Mouse (Mus musculus) intestine, embryonic 15.5 days (tissue): ENCODE measurements around the gene Nyap1. TPM values are rescaled to one million over a fixed set of nuclear protein-coding genes. Genes with fewer than 3 reads are reported as not detected.
"Not testable (repeated sequence)": the region's sequence is repeated elsewhere in the genome, so short reads cannot be mapped to it uniquely, and the experiment has no call there.

Experiments used
- ATAC-seq: fragments of 200-750 bp; cut with Nextera tagmentation; 2 replicates; pipeline ENCODE4 v1.8.0; 2017; ENCODE audit warnings: moderate TSS enrichment, moderate library complexity
- H3K27ac ChIP-seq: fragments of 300-500 bp; sonication (generic); 2 replicates; pipeline ENCODE4 v1.5.1; 2015; ENCODE audit warnings: mild to moderate bottlenecking, inconsistent platforms
- H3K27me3 ChIP-seq: fragments of 300-500 bp; sonication (generic); replicated peaks from 2 replicates; pipeline ENCODE4 v1.6.1; 2015; ENCODE audit warnings: inconsistent platforms
- H3K36me3 ChIP-seq: fragments of 300-500 bp; sonication (generic); 2 replicates; pipeline ENCODE4 v1.6.1; 2015; ENCODE audit warnings: inconsistent platforms
- H3K4me1 ChIP-seq: fragments of 300-500 bp; sonication (generic); replicated peaks from 2 replicates; pipeline ENCODE4 v1.6.1; 2015; ENCODE audit warnings: inconsistent platforms
- H3K4me2 ChIP-seq: fragments of 300-500 bp; sonication (generic); replicated peaks from 2 replicates; pipeline ENCODE4 v1.6.1; 2015; ENCODE audit warnings: mild to moderate bottlenecking, inconsistent platforms
- H3K4me3 ChIP-seq: fragments of 300-500 bp; sonication (generic); replicated peaks from 2 replicates; pipeline ENCODE4 v1.5.1; 2015; ENCODE audit warnings: inconsistent platforms
- H3K9ac ChIP-seq: fragments of 300-500 bp; sonication (generic); 2 replicates; pipeline ENCODE4 v1.6.1; 2015; ENCODE audit warnings: inconsistent platforms
- H3K9me3 ChIP-seq: fragments of 300-500 bp; sonication (generic); 2 replicates; pipeline ENCODE4 v1.6.1; 2016; ENCODE audit warnings: inconsistent platforms
- WGBS: fragments of 180-500 bp; shearing (Covaris S2); methylation state at CpG from one replicate; pipeline ENCODE4 v1.1.7; 2015; 5-methylcytosine and 5-hydroxymethylcytosine counted together
- polyA plus RNA-seq: library from polyadenylated mRNA; unstranded; fragments of >200 nt; fragmentation: Nextera tagmentation; extraction: Ambion mirVana; gene quantifications from 2 replicates; pipeline ENCODE4 v1.2.1, GENCODE M21; 2015

The Nyap1 gene
- polyA plus RNA-seq, 1 experiment from 2014 or later, result 2.3 TPM

- Histone ChIP-seq H3K4me3 (no peak overlapping the region), H3K27me3 (no peaks in the 10 kb centered on the region), H3K27ac (no peak overlapping the region), H3K9me3 (no peaks in the 10 kb centered on the region), H3K4me1 (peaks cover 7% of the 10 kb centered on the region), H3K36me3 (peaks cover 31% of the 10 kb centered on the region), H3K4me2 (no peak overlapping the region), H3K9ac (no peak overlapping the region)
- no peak for ATAC-seq
- WGBS, result 93% methylated on average over 19 of the region's 19 CpGs
These were observed 17.6 kb upstream of the Nyap1 start for GRCm38 (mm10) chr5:137758921-137759534.

DNA sequence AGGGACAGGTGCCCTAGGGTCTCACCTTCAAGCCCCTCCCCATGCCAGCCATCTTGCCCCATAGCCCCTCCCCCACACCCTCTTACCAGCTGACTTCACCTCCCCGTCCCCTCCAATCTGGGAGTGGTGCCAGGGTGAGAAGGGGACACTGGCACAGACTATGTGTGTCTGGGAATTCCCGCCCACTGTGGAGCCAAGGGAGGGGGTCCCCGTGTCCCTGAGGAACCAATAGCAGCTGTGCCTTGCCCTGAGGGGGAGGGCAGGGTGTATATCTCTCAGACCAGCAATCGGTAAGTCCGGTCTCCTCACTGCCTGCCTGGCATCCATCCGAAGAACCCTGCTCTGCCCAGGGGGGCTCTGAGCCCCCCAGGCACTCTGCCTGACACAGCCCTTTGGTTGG, 16.5 kb upstream of the Nyap1 start:
- peaks cover 37% of the 10 kb centered on the region for H3K36me3 ChIP-seq
- ATAC-seq, result no peak

DNA sequence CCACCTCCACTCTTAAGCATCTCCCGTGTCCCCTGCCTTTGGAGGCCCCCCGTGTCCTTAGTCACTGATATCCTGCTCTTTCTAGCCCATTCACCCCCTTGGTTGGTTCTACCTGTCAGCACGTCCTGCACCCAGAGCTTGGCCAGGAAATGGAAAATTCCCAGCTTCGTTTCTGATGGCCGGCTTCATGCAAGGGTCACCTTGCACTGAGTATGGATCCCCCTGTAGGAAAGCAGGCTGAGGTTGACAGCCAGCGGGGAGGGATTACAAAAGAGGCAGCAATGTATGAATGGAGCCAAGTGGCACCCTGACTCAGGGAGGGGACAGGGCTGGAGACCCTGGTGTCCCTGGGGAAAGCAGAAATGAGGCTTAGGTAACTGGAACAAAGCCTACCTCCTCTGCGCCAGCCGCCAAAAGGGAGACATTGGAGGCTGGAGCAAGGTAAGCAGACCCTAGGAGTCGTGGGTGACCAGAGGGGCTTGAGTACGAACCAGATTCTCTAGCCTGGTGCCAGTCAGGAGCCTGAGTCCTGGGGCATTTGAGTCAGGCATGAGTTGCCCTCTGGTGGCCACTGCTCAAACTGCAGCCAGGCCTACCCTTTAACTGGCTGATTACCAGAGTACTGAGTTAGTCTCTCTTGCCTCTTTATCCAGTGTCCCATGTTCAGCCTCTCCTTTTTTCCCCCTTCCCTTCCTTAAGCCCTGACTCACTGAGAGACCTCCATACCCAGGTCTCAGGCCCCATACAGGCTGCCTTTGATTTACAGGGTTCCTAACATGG, 15.7 kb upstream of the Nyap1 start:
- ATAC-seq, result peak; percentile 57
- no peaks in the 10 kb centered on the region for H3K27me3 ChIP-seq
- no peak overlapping the region for H3K27ac ChIP-seq
- no peak overlapping the region for H3K9ac ChIP-seq
- H3K4me2 ChIP-seq, result no peak overlapping the region
- no peaks in the 10 kb centered on the region for H3K9me3 ChIP-seq
- no peak overlapping the region for H3K4me3 ChIP-seq
- H3K4me1 ChIP-seq, result peaks cover 14% of the 10 kb centered on the region
- WGBS, result 45% methylated on average over 10 of the region's 10 CpGs
- H3K36me3 ChIP-seq, result peaks cover 44% of the 10 kb centered on the region

More for the DNA sequence above, 16.5 kb upstream of the Nyap1 start:
- H3K27me3 ChIP-seq, result no peaks in the 10 kb centered on the region
- H3K9me3 ChIP-seq, result no peaks in the 10 kb centered on the region
- H3K9ac ChIP-seq, result no peak overlapping the region
- H3K4me1 ChIP-seq, result peaks cover 12% of the 10 kb centered on the region
- H3K27ac ChIP-seq, result no peak overlapping the region
- H3K4me3 ChIP-seq, result no peak overlapping the region
- WGBS, result 81% methylated on average over 6 of the region's 6 CpGs
- no peak overlapping the region for H3K4me2 ChIP-seq

- H3K9me3 ChIP-seq, result no peaks in the 10 kb centered on the region
- peaks cover 14% of the 10 kb centered on the region for H3K4me1 ChIP-seq
- no peak overlapping the region for H3K9ac ChIP-seq
- H3K27ac ChIP-seq, result no peak overlapping the region
- ATAC-seq, result no peak
- H3K4me2 ChIP-seq, result no peak overlapping the region
- H3K27me3 ChIP-seq, result no peaks in the 10 kb centered on the region
- peaks cover 53% of the 10 kb centered on the region for H3K36me3 ChIP-seq
- H3K4me3 ChIP-seq, result no peak overlapping the region
- WGBS, result 79% methylated on average over 3 of the region's 3 CpGs
These were observed 14.7 kb upstream of the Nyap1 start for GRCm38 (mm10) chr5:137756106-137756505.

- no peak overlapping the region for H3K4me3 ChIP-seq
- H3K9ac ChIP-seq, result no peak overlapping the region
- H3K9me3 ChIP-seq, result no peaks in the 10 kb centered on the region
- no peak for ATAC-seq
- 86% methylated on average over 5 of the region's 5 CpGs for WGBS
- H3K4me2 ChIP-seq, result no peak overlapping the region
- H3K27ac ChIP-seq, result no peak overlapping the region
- peaks cover 55% of the 10 kb centered on the region for H3K36me3 ChIP-seq
- H3K4me1 ChIP-seq, result peaks cover 14% of the 10 kb centered on the region
- no peaks in the 10 kb centered on the region for H3K27me3 ChIP-seq
These were observed 14.0 kb upstream of the Nyap1 start for GRCm38 (mm10) chr5:137755425-137755824.

DNA sequence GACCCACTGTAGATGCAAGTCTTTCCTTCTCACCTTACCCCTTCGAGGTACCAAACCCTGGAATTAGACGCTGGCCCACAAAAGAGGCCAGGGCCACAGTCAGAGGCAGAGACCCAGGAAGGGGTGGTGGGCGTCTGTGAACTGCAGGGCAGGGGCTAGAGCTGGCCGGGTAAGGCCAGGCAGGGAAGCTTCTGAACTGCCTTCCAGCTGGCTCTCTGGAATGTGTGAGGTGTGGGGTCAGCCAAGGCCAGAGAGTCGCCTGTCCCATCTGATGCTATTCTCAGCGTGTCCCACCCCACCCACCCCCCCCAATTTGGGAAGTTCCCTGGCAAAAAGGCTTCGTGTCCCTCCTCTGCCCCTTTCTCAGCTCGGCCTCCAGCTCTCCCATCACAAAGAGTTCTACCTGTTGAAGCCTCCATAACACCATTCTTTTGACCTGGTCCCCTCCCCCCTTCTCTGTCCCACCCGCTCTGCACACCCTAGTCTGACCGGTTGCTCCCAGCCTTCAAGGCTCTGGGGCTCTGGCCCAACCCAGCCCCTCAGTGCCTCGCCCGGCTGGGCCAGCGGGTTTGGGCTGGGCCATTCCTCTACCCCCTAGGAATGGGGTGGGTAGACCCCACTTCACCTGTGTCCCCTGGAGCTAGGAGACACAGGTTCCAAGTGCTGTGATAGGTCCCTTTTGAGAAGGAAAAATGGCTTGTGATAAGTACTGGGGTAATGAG, 11.9 kb upstream of the Nyap1 start:
- WGBS, result 61% methylated on average over 13 of the region's 13 CpGs
- Histone ChIP-seq H3K9me3 (no peaks in the 10 kb centered on the region), H3K4me3 (no peak overlapping the region), H3K36me3 (peaks cover 43% of the 10 kb centered on the region), H3K27ac (no peak overlapping the region), H3K9ac (no peak overlapping the region), H3K27me3 (no peaks in the 10 kb centered on the region), H3K4me2 (no peak overlapping the region), H3K4me1 (peaks cover 25% of the 10 kb centered on the region)
- no peak for ATAC-seq

DNA sequence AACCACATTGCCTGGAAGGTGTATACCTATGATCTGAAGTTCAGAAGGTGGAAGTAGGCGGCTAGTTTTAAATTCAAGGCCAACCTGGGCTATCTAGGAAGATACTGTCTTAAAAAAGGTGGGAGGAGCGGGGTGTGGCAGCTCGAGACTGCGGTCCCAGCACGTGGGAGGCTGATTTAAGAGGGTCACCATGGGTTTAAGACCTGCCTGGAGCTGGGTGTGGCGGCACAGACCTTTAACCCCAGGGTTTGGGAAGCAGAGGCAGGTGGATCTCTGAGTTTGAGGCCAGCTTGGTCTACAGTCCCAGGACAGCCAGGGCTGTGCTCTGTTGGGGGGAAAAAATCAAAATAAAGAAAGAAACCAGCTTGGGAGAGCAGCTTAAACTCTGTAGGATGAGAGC, 10.6 kb upstream of the Nyap1 start:
- Histone ChIP-seq H3K9ac (no peak overlapping the region), H3K9me3 (no peaks in the 10 kb centered on the region), H3K4me2 (no peak overlapping the region), H3K4me1 (peaks cover 31% of the 10 kb centered on the region), H3K4me3 (no peak overlapping the region), H3K36me3 (peaks cover 36% of the 10 kb centered on the region), H3K27me3 (no peaks in the 10 kb centered on the region), H3K27ac (no peak overlapping the region)
- 85% methylated on average over 6 of the region's 6 CpGs for WGBS
- ATAC-seq, result no peak

- Histone ChIP-seq H3K9me3 (no peaks in the 10 kb centered on the region), H3K36me3 (peaks cover 34% of the 10 kb centered on the region), H3K27ac (no peak overlapping the region), H3K27me3 (no peaks in the 10 kb centered on the region), H3K4me1 (peaks cover 29% of the 10 kb centered on the region), H3K9ac (no peak overlapping the region), H3K4me2 (no peak overlapping the region), H3K4me3 (no peak overlapping the region)
- no peak for ATAC-seq
- WGBS, result 95% methylated on average over 13 of the region's 13 CpGs
These were observed 9.9 kb upstream of the Nyap1 start for GRCm38 (mm10) chr5:137751221-137751887.

GRCm38 (mm10) chr5:137750212-137750611, 8.8 kb upstream of the Nyap1 start:
- Histone ChIP-seq H3K36me3 (peaks cover 25% of the 10 kb centered on the region), H3K4me1 (peaks cover 29% of the 10 kb centered on the region)
- H3K27me3 ChIP-seq, ATAC-seq, H3K4me3 ChIP-seq, H3K9ac ChIP-seq, H3K9me3 ChIP-seq, H3K4me2 ChIP-seq, H3K27ac ChIP-seq: not testable (repeated sequence)
- 93% methylated on average over 7 of the region's 8 CpGs for WGBS

- H3K9ac ChIP-seq, result no peak overlapping the region
- ATAC-seq, result no peak
- WGBS, result 40% methylated on average over 6 of the region's 6 CpGs
These were observed 7.9 kb upstream of the Nyap1 start for GRCm38 (mm10) chr5:137749196-137749836.

GRCm38 (mm10) chr5:137748130-137748770, 6.8 kb upstream of the Nyap1 start:
- ATAC-seq, result no peak
- Histone ChIP-seq H3K27ac (peak overlapping the region; percentile 58), H3K9ac (peak overlapping the region; percentile 30), H3K4me1 (peaks cover 30% of the 10 kb centered on the region), H3K27me3 (no peaks in the 10 kb centered on the region), H3K9me3 (no peaks in the 10 kb centered on the region), H3K4me3 (peak overlapping the region; percentile 66), H3K4me2 (peak overlapping the region; percentile 98), H3K36me3 (peaks cover 21% of the 10 kb centered on the region)
- WGBS, result 25% methylated on average over 5 of the region's 5 CpGs

More at GRCm38 (mm10) chr5:137749196-137749836, 7.9 kb upstream of the Nyap1 start:
- H3K4me2 ChIP-seq, result peak overlapping the region; percentile 98
- 0 out of 2 replicates have a peak overlapping the region, but pooled peaks have one; percentile 58 for H3K27ac ChIP-seq
- H3K4me1 ChIP-seq, result peaks cover 32% of the 10 kb centered on the region
- peaks cover 24% of the 10 kb centered on the region for H3K36me3 ChIP-seq
- peak overlapping the region; percentile 66; the same call in 1 of the 2 replicates for H3K4me3 ChIP-seq
- no peaks in the 10 kb centered on the region for H3K27me3 ChIP-seq
- H3K9me3 ChIP-seq, result no peaks in the 10 kb centered on the region
